Mouse (Mus musculus) liver, postnatal 0 days (tissue): Measurements from ENCODE around the gene Tmem208.

Source experiments
- CTCF ChIP-seq: sonication (generic); IDR thresholded peaks from 2 replicates; pipeline ENCODE4 v1.5.1; 2016; ENCODE audit warnings: antibody characterized with exemption, low read depth
- EP300 ChIP-seq: IDR thresholded peaks from 2 replicates; pipeline ENCODE4 v1.6.1; 2016; ENCODE audit warnings: antibody characterized with exemption, low read depth, mild to moderate bottlenecking

DNA sequence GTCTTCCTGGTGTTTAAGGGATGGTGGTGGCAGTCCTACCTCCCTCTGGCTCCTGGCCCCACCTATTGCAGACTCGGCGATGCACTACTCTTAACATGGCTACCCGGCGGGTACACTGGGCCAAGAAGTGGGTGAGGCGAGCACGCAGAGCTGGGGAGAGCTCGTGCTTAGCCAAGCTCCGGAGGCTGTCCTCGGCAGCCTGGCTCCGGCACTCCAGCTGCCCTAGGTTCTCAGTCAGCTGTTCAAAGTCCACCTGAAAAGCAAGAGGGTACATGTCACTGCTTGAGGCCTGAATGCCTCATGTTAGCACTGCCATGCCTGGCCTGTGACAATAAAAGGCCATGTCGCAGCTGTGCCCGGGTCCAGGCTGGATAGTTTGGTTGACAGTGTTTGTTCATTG, 4.2 kb downstream of the Tmem208 start:
- TF ChIP-seq EP300 (no peak), CTCF (no peak)
